Mouse (Mus musculus) hindlimb bud, embryonic 11.5 days (tissue): ENCODE results near the gene BC051019.

Experiments used
- DNase-seq: peaks from one replicate; pipeline ENCODE4 v3.0.0-alpha.2; 2012; ENCODE audit warnings: low read depth, low spot score; ENCODE audit errors: extremely low spot score

The BC051019 gene

DNA sequence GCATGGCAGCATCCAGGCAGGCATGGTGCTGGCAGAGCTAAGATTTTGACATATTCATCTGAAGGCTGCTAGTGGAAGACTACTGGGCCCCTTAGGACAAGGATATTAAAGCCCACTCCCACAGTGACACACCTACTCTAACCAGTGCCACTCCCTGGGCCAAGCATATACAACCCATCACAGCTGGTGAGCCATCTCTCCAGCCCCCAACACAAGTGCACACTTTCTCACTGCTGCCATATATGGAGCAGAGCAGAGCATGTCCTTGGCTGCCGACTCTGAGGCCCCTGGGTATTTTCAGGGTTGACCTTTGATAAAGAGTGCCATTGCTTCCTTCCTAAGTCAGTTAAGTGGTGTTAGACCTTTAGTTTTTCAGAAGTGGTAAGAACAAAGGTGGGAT is 13.6 kb downstream of the BC051019 start:
- no peak for DNase-seq

DNA sequence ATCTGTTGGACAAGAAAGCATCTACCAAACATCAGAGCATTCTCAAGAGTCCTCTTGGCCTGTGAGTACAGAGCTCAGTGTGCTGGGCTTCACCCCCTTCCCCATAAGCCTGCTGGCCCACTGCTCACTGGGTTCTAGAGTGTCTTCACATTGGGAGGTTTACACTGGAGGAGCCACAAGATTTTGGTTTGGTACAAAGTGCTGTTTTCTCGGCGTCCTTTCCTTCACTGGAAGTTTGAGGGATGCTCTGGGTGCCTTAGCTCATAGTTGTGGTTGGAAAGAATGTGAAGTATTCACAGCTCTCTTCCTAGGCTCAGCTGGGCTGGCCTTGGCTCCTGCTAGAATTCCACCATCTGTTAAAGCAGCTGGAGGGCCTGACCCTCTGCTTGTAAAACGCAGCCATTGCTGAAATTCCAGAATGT is 14.7 kb downstream of the BC051019 start:
- DNase-seq: no peak

DNA sequence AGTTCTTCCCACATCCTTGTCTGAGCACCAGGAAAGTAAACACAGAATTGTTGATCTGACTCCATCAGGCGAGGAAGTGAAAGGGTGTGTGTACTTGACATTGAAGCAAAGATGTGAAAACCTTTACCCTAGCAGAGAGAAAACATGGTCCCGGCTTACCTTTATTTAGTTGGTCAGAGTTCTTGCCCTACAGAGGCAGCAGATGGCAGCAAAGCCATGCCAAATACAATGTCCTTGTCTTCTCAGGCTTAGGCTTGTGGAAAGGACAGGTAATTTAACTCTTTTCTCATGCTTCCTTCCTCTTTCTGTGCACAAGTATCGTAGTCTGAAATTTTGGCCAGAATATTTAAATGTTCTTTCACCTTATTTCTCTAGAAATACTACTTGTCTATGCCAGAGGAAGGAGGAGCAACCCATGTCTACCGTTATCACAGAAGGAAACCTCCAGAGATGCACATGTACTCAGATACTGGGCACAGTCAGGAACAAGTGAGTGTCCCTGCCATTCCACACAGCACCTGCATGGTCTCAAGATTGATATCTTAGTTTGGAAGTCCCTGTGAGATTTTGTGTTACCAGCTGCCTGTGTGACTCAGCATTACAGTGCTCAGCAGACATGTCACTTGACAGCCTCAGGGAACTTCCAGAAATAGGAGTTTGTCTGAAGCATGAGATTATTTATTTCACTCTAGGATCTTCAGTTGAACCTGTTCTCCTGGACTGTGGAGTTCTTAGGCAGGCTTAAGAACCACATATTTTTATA is 16.4 kb downstream of the BC051019 start:
- no peak for DNase-seq

DNA sequence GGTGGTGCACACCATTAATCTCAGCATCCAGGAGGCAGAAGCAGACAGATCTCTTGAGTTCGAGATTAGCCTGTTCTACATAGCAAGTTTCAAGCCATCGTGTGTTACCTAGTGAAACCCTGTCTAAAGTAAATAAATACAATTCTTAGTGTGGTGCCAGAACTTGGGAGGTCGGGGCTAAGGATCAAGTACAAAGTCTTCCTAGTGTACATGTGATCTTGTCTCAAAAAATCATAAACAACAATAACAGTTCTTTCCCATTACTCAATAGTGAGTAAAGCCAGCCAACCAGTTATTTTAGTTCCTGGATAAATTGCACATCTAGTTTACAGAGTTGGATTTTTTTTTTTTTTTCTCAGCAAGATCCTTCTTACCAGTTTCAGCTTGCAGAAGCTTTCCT is 19.2 kb downstream of the BC051019 start:
- DNase-seq: no peak

DNA sequence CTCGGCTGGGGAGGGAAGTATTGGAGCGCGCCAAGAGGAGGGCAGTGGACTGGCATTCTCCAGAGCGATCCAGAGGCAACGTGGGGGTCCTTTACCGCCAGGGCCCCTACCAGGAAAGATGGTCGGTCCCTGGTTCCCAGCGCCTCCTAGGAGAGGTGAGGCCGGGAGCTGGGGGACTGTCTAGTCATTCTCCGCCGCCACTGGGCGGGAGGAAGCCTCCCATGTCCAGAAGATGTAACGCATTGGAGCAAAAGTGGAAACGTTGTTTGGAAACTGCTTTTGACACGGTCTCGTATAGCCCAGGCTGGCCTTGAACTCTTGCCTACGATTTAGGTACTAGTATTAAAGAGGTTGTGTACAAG is 19.7 kb downstream of the BC051019 start:
- no peak for DNase-seq

DNA sequence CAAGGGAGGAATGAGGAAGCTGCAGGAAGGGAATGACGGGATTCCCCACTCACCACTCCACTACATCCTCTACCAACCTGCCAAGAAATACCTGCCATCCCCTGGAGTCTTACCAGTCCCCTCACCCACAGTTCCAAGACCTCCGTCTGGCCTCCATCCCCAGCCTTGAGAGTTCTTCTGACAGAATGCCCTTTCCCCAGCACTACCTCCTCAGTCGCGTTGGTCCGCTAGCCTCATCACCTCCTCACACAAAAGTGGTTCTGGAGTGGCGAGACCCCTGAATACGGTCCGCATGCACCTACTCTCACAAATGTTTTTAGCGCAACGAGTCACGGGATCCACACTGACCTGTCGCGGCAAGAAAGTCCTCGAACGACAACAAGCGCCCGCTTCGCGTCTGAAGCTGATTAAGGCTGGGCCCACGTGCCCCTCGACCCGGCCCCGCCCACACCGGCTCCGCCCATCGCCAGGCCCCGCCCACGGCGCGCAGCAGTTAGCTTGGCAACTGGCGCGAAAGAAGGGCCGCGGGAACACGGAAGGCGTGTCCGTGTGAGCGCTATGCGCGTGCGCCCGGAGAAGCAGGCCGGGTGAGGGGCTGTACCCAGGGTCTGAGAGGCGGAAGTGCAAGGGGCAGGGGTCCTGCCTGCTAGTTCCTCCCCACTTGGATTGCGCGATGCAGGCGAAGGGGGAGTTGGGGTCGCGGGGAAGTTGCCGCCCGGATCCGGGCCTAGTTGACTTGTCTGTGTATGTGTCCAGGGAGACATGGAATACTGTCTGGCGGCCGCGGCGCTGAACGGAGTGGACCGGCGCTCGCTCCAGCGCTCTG is 20.2 kb downstream of the BC051019 start, which contains the start of the genes St5 and Akip1:
TSS of gene St5 (minus strand) at position 416 of the 826 bp plus-strand sequence.
TSS of gene Akip1 (plus strand) at position 501 of the 826 bp plus-strand sequence.
- peak; percentile 85 for DNase-seq

DNA sequence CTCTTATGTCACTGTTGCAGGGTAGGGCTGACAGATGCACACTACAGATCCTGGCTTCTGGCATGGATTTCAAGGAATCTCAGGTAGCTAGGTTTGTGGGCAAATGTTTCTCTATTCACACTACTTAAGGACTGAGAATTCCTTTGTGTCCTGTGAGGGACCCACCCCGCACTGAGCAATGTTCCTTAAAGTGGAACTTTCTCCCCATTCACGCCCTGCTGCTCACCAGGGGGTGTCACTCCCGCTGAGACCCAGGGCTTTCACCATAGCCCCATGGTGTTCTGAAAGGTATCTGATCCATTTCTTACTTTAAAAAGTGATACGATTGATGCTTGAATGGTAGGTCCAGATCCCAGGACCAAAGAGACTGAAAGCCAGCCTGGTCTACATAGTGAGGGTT is 20.9 kb downstream of the BC051019 start:
- DNase-seq: no peak

DNA sequence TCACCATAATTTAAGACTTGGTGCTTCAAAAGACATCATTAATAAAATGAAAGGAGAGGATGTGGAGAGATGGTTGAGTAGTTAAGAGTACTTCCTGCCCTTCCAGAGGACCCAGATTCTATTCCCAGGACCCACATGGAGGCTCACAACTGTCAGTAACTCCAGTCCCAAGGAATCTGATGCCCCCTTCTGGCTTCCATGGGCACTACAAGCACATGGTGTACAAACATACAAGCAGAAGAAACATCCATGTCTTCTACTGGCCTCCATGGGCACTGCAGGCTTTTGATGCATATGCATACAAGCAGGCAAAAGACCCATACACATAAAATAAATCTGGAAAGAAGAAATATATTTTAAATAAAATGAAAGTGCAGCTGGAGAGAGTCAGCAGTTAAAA is 23.4 kb downstream of the BC051019 start:
- no peak for DNase-seq

DNA sequence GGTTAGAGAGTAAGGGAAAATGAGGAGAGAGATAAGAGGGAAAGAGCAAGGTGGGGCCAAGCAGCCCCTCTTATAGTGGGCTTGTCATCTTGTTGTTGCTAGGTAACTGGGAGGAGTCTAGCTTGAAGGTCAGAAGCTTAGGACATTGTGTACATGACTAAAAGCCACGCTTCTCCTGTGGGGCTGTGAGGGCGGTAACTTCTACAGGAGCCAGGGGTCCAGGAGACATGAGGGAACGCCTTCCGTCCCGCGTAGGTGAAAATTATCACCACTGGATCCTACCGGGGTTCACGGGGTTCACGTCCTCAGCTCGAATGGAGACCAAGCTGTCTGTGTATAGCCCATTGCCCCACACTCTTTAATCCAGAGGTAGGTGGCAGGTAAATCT is 28.3 kb downstream of the BC051019 start:
- no peak for DNase-seq

DNA sequence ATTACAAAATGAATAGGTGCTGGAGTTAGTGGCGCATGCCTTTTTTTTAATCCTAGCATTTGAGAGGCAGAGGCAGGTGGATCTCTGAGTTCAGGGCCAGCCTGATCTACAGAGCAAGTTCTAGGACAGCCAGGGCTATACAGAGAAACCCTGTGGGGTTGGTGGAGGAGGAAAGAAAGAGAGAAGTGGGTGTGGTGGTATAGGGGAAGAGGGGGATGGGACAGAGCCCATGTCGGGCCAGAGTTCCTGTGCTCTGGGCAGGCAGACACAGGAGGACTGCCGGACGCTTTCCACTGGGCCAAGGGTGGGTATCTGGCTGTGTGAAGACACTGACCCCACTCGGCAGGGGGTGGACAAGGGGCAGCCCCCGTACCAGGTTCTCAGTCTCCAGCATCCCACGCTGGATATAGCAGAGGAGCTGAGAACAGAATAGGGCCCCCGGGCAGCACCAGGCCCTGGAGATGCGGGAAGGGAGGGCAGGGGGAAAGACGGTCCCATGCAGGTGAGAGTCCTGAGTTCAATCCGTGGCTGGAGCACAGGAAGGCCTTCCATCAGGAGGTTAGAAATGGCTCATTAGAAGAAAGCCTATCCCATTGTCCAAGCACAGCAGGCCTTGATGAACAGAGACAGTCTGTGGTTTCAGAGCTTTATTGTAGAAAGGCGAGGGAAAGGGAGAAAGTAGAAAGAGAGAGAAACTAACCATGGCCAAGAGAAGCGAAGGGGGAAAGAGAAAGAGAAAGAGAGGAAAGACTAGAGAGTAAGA is 28.9 kb downstream of the BC051019 start:
- no peak for DNase-seq

DNA sequence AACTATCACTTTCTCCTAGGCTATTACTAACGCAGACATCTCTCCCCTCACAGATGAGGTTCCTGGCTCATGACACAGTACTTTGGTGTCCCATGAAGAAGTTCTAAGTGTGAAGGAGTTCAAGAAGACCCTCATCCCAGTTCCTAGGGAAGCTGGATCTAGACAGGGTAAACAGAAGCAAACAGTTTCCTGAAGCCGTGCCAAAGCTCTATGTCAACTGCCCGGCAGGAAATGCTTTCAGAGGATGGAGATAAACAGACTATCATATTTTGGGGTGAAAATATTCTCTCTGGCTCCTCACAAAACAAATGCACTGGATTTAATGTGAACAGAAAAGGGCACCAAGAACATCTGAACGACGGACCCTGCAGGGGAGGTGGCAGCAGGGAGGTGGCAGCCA is 32.7 kb downstream of the BC051019 start:
- DNase-seq: no peak

DNA sequence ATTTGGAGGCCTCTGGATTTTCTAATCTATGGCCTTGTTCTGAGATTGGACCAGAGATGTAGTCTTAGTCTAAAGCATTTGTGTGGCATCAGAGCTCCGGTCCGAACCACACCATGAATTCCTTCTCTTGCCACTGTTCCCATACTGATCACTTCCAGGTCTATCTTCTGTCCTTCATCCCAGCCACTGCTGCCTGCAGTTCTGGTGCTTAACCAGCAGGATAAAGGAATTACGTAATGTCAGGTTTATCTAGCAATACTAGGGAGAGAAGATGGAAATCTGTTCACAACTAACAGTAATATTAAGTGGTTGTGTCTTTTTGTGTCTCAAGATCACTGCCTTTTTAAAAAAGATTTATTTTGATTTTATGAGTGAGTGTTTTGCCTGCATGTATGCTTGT is 33.5 kb downstream of the BC051019 start:
- DNase-seq: no peak

DNA sequence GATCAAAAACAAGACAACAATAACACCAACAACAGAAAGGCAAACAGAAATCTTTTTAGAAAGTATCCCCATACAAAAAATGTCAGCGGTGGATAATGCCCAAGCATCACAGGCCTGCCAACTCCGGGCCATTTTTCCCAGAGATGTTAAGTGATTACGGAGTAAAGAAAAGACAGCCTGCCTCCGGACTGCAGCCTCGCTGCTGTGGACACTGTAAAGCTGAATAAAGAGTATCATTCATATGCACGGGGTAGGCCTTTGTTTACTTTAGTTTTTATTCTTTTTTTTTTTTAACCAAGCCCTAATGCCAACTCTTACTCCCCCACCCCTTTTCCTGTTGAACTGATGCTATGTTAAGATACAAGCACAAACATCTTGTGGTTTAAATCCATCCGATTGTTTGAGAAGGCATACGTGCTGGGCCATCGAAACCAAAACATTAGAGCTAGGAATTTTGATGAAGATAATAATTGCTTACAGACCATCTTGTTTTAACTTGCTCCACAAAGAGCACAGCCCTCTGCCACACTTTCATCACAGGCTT is 37.0 kb downstream of the BC051019 start:
- DNase-seq: no peak

DNA sequence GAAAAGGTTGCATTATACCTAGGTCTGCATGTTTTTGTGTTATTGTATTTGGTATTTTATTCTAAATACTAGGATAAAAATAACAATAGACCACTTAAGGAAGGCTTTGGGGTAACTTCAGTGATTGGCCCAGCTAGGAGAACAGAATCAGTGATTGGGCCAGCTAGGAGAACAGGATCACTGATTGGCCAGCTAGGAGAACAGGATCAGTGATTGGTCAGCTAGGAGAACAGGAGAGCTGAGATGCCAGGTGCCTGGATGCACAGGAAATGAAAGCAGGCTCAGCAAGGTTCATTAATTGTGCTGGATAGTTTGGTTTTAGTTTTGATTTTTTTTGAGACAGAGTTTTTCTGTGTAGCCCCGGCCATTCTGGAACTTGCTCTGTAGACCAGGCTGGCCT is 42.8 kb downstream of the BC051019 start:
- DNase-seq: no peak

DNA sequence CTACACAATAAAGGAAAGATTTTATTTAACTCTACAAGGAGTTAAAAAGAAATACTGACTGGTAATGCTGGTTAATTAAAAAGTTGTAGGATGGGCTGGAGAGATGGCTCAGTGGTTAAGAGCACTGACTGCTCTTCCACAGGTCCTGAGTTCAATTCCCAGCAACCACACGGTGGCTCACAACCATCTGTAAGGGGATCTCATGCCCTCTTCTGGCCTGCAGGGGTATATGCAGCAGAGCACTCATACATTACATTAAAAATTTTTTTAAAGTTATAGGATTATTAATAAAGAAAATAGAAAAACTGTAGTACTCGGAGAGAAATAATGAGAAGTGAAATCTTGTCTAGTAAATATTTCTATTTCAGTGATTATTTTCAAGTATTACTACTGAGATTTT is 43.4 kb downstream of the BC051019 start:
- no peak for DNase-seq

DNA sequence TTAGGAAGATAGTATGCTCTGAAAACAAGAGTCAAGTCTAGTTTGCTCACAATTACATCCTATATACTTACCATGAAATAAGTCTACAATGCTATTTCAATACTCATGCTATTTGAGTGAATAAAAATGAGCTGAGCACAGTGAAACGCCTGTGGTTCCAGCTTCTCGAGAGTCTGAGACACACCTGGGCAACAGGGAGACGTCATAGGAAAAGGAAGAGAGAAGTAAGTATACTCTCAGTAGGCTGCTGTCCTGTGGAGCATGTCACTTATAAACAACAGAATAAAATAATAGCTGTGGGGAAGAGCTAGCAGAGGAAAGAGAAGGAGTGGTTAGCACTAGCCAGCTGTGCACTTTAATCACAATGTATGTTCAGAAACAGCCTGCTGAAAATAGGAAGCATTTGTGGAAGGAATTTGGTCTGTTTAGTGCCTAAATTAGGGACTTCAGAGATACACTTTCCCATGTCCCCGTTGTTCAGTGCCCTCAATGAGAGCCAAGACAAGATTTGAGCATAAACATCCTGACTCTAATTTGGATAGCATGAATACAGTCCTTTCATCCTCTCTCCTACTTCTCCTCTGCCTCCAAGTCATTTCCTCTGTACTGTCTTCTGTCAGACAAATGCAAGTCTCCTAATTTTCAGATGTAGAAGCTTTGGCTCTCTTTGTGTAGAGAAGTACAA is 48.6 kb downstream of the BC051019 start:
- no peak for DNase-seq

DNA sequence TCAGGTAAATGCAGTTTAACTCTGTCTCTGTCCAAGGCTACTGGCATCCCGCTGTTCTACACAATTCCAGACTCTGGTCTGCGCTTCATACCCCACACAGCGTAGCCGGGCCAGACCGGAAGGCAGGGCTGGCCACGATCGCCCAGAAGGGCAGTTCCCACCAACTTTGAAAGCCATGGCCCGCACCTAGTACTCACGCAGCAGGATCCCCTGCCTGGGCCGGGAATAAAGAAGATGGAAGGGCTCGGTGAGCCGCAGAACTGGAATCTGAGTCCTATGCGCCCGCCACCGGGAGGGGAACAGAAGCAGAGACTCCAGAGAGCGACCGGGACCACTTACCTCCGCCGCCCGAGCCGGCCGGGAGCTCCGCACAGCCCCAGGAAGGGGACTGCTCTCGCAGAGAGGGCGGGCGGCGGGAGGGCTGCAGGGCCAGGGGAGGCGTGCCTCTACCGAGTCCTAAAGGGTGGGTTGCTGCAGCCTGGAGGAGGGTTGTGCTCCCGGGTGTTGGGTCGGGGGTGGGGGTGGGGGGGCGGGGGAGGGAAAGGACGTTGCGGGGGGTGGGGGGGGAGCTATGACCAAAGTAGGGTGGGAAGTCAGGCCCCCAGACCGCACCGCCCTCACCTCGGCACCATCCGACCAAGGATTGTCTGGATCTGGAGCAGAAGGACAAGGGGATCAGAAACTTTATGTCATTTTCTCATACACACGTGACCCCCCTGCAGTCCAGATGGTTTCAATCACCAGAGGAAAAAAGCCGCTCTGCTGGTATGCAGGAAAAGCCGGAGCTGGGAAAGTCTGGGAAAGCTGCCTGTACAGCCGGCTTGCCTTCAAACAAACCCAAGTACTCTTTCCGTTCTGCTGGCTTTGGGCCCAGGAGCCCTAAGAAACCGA is 51.8 kb downstream of the BC051019 start:
- peak; percentile 91 for DNase-seq

DNA sequence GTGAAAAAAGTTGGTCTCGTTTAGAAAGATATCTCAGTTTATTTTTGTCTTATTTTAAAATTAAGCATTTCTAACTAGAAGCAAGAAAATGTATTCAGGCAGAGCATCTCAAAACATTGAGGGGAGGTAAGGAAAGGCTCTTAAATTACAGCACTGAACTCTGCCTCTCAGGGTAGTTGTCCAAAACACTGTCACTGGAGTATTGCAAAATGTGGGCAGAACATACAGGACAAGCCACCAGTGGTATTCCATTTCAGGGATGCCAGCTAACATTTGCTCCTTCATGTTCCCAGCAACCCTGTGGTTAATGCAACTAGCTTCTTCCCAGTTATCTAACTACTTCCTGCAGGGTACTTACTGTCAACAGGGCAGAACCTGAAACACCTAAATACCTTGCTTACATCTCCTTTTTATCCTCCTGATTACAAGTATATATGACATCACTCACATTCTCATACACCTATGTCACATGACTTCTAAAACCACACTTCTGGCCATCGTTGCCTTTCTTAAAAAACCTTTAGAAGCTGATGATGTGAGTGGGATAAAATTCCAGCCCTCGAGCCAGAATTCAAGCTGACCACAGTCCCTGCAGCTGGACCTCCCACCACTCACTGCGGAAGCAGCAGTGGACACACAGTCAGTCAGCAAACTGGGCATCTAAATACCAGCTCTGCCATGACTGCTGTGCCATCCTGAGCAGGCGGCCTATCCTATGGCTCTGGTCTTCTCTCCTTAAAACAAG is 54.1 kb downstream of the BC051019 start:
- no peak for DNase-seq

DNA sequence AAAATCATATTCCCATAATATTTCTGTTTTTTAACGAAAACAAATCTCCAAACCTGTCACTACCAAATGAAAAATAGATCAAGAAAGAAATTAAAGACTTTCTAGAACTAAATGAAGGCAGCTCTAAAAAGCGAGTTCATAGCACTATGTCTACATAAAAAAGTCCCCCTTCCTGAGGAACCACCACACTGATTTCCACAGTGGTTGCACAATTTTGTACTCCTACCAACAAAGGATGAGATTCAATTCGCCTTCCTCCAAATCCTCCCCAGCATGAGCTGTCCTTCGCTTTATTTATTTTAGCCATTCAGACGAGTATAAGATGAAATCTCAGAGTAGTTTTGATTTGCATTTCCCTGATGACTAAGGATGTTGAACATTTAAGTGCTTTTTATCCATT is 57.0 kb downstream of the BC051019 start:
- DNase-seq: no peak
